1 mouse cellular context compared by ENCODE assay signal in genomic region chr5:108486148-108486547, GRCm38 (mm10). TPM values are rescaled to one million over a fixed set of nuclear protein-coding genes. Genes with fewer than 3 reads are reported as not detected.
"Had no signal": no experiment of that assay in that cellular context is flagged by ENCODE, and none has a peak within 500 bp of the region (broad histone marks: within the 10 kb centered on the region; RNA-seq: fewer than 3 reads in every experiment).

No protein-coding gene starts in this region.

RNA-seq across cellular contexts. Expression of gene Mfsd7a, which starts 37.5 kb away (rescaled TPM):
- polyA plus RNA-seq: neural tube, embryonic 14.5 days had no signal
